Mouse (Mus musculus) stomach, embryonic 15.5 days (tissue): Measurements from ENCODE around the gene Mllt3. TPM values are rescaled to one million over a fixed set of nuclear protein-coding genes. Genes with fewer than 3 reads are reported as not detected.

Experiments used
- ATAC-seq: fragments of 200-750 bp; cut with Nextera tagmentation; 2 replicates; pipeline ENCODE4 v1.8.0; 2017; ENCODE audit warnings: low read depth, moderate number of reproducible peaks, moderate TSS enrichment; ENCODE audit not compliant: insufficient read depth, low FRiP score
- H3K27ac ChIP-seq: fragments of 300-500 bp; sonication (generic); 2 replicates; pipeline ENCODE4 v1.5.1; 2015; ENCODE audit warnings: mild to moderate bottlenecking, inconsistent platforms
- H3K27me3 ChIP-seq: fragments of 300-500 bp; sonication (generic); replicated peaks from 2 replicates; pipeline ENCODE4 v1.6.1; 2015; ENCODE audit warnings: inconsistent platforms
- H3K36me3 ChIP-seq: fragments of 300-500 bp; sonication (generic); 2 replicates; pipeline ENCODE4 v1.6.1; 2015; ENCODE audit warnings: inconsistent platforms
- H3K4me1 ChIP-seq: fragments of 300-500 bp; sonication (generic); 2 replicates; pipeline ENCODE4 v1.6.1; 2015; ENCODE audit warnings: inconsistent platforms
- H3K4me2 ChIP-seq: fragments of 300-500 bp; sonication (generic); 2 replicates; pipeline ENCODE4 v1.6.1; 2015; ENCODE audit warnings: mild to moderate bottlenecking, inconsistent platforms
- H3K4me3 ChIP-seq: fragments of 300-500 bp; sonication (generic); replicated peaks from 2 replicates; pipeline ENCODE4 v1.5.1; 2015; ENCODE audit warnings: inconsistent platforms
- H3K9ac ChIP-seq: fragments of 300-500 bp; sonication (generic); 2 replicates; pipeline ENCODE4 v1.6.1; 2015; ENCODE audit warnings: inconsistent platforms
- H3K9me3 ChIP-seq: fragments of 300-500 bp; sonication (generic); 2 replicates; pipeline ENCODE4 v1.6.1; 2016; ENCODE audit warnings: inconsistent platforms
- WGBS: fragments of 180-500 bp; shearing (Covaris S2); methylation state at CpG from one replicate; pipeline ENCODE4 v1.1.7; 2015; 5-methylcytosine and 5-hydroxymethylcytosine counted together
- polyA plus RNA-seq: library from polyadenylated mRNA; unstranded; fragments of >200 nt; fragmentation: Nextera tagmentation; extraction: Ambion mirVana; gene quantifications from 2 replicates; pipeline ENCODE4 v1.2.1, GENCODE M21; 2015

Gene Mllt3
- polyA plus RNA-seq, 1 experiment from 2014 or later: 38.7 TPM

GRCm38 (mm10) chr4:87751515-87751864 is 281.7 kb downstream of the Mllt3 start:
- H3K4me1 ChIP-seq: no peaks in the 10 kb centered on the region
- no peak overlapping the region for H3K27ac ChIP-seq
- H3K9me3 ChIP-seq: no peaks in the 10 kb centered on the region
- WGBS: 80% methylated on average over 2 of the region's 2 CpGs
- ATAC-seq: no peak
- no peak overlapping the region for H3K4me3 ChIP-seq
- H3K4me2 ChIP-seq: no peak overlapping the region
- H3K27me3 ChIP-seq: no peaks in the 10 kb centered on the region
- no peaks in the 10 kb centered on the region for H3K36me3 ChIP-seq
- no peak overlapping the region for H3K9ac ChIP-seq

GRCm38 (mm10) chr4:87750856-87751514 is 282.2 kb downstream of the Mllt3 start:
- ATAC-seq: no peak
- 87% methylated on average over 5 of the region's 5 CpGs for WGBS
- H3K4me2 ChIP-seq: no peak overlapping the region
- H3K4me1 ChIP-seq: no peaks in the 10 kb centered on the region
- no peak overlapping the region for H3K9ac ChIP-seq
- no peak overlapping the region for H3K4me3 ChIP-seq
- no peak overlapping the region for H3K27ac ChIP-seq
- no peaks in the 10 kb centered on the region for H3K27me3 ChIP-seq
- H3K36me3 ChIP-seq: no peaks in the 10 kb centered on the region
- H3K9me3 ChIP-seq: no peaks in the 10 kb centered on the region

- Histone ChIP-seq H3K4me3 (no peak overlapping the region), H3K4me2 (no peak overlapping the region), H3K9me3 (no peaks in the 10 kb centered on the region), H3K27me3 (no peaks in the 10 kb centered on the region), H3K4me1 (no peaks in the 10 kb centered on the region), H3K9ac (no peak overlapping the region), H3K36me3 (no peaks in the 10 kb centered on the region), H3K27ac (no peak overlapping the region)
- 38% methylated on average over 4 of the region's 4 CpGs for WGBS
- ATAC-seq: no peak
Measured at GRCm38 (mm10) chr4:87749532-87750234, 283.5 kb downstream of the Mllt3 start.

- Histone ChIP-seq H3K4me3 (no peak overlapping the region), H3K27me3 (no peaks in the 10 kb centered on the region), H3K4me1 (no peaks in the 10 kb centered on the region), H3K9me3 (no peaks in the 10 kb centered on the region), H3K36me3 (no peaks in the 10 kb centered on the region), H3K4me2 (no peak overlapping the region), H3K27ac (no peak overlapping the region), H3K9ac (no peak overlapping the region)
- no peak for ATAC-seq
- WGBS: 76% methylated on average over 3 of the region's 3 CpGs
Measured at GRCm38 (mm10) chr4:87745016-87745645, 288.0 kb downstream of the Mllt3 start.

- no peak overlapping the region for H3K9ac ChIP-seq
- H3K4me2 ChIP-seq: no peak overlapping the region
- H3K27ac ChIP-seq: no peak overlapping the region
- H3K4me3 ChIP-seq: no peak overlapping the region
- 51% methylated on average over 7 of the region's 7 CpGs for WGBS
- no peaks in the 10 kb centered on the region for H3K9me3 ChIP-seq
- ATAC-seq: no peak
- no peaks in the 10 kb centered on the region for H3K4me1 ChIP-seq
- no peaks in the 10 kb centered on the region for H3K27me3 ChIP-seq
- H3K36me3 ChIP-seq: no peaks in the 10 kb centered on the region
Measured at GRCm38 (mm10) chr4:87739524-87740128, 293.5 kb downstream of the Mllt3 start.

- H3K4me1 ChIP-seq: no peaks in the 10 kb centered on the region
- no peak overlapping the region for H3K9ac ChIP-seq
- WGBS: 84% methylated on average over 2 of the region's 2 CpGs
- no peaks in the 10 kb centered on the region for H3K27me3 ChIP-seq
- H3K27ac ChIP-seq: no peak overlapping the region
- H3K4me3 ChIP-seq: no peak overlapping the region
- H3K36me3 ChIP-seq: no peaks in the 10 kb centered on the region
- no peak for ATAC-seq
- H3K9me3 ChIP-seq: no peaks in the 10 kb centered on the region
- H3K4me2 ChIP-seq: no peak overlapping the region
Measured at GRCm38 (mm10) chr4:87739104-87739503, 294.1 kb downstream of the Mllt3 start.

- no peak overlapping the region for H3K27ac ChIP-seq
- ATAC-seq: no peak
Measured at GRCm38 (mm10) chr4:87737201-87737806, 295.9 kb downstream of the Mllt3 start.

GRCm38 (mm10) chr4:87736779-87737178 is 296.4 kb downstream of the Mllt3 start:
- Histone ChIP-seq H3K27ac (no peak overlapping the region), H3K4me2 (no peak overlapping the region), H3K4me1 (no peaks in the 10 kb centered on the region), H3K4me3 (no peak overlapping the region), H3K36me3 (no peaks in the 10 kb centered on the region), H3K27me3 (no peaks in the 10 kb centered on the region), H3K9me3 (no peaks in the 10 kb centered on the region), H3K9ac (no peak overlapping the region)
- no peak for ATAC-seq
- 49% methylated on average over 3 of the region's 3 CpGs for WGBS

More at GRCm38 (mm10) chr4:87737201-87737806, 295.9 kb downstream of the Mllt3 start:
- H3K4me1 ChIP-seq: no peaks in the 10 kb centered on the region
- H3K4me2 ChIP-seq: no peak overlapping the region
- H3K9me3 ChIP-seq: no peaks in the 10 kb centered on the region
- H3K4me3 ChIP-seq: no peak overlapping the region
- no peaks in the 10 kb centered on the region for H3K27me3 ChIP-seq
- H3K9ac ChIP-seq: no peak overlapping the region
- WGBS: 74% methylated on average over 6 of the region's 6 CpGs
- no peaks in the 10 kb centered on the region for H3K36me3 ChIP-seq

- H3K27me3 ChIP-seq: no peaks in the 10 kb centered on the region
- no peaks in the 10 kb centered on the region for H3K9me3 ChIP-seq
- ATAC-seq: no peak
- WGBS: 57% methylated on average over 5 of the region's 5 CpGs
- no peak overlapping the region for H3K9ac ChIP-seq
- H3K36me3 ChIP-seq: no peaks in the 10 kb centered on the region
- H3K4me2 ChIP-seq: no peak overlapping the region
- H3K4me3 ChIP-seq: no peak overlapping the region
- H3K27ac ChIP-seq: no peak overlapping the region
- H3K4me1 ChIP-seq: no peaks in the 10 kb centered on the region
Measured at GRCm38 (mm10) chr4:87731118-87731672, 302.0 kb downstream of the Mllt3 start.

GRCm38 (mm10) chr4:87728581-87728980 is 304.6 kb downstream of the Mllt3 start:
- ATAC-seq: no peak
- H3K27ac ChIP-seq: no peak overlapping the region
- 62% methylated on average over 1 of the region's 1 CpGs for WGBS
- H3K4me2 ChIP-seq: no peak overlapping the region
- no peaks in the 10 kb centered on the region for H3K4me1 ChIP-seq
- no peaks in the 10 kb centered on the region for H3K36me3 ChIP-seq
- H3K4me3 ChIP-seq: no peak overlapping the region
- H3K27me3 ChIP-seq: no peaks in the 10 kb centered on the region
- H3K9me3 ChIP-seq: no peaks in the 10 kb centered on the region
- no peak overlapping the region for H3K9ac ChIP-seq

GRCm38 (mm10) chr4:87723448-87723847 is 309.7 kb downstream of the Mllt3 start:
- Histone ChIP-seq H3K4me1 (no peaks in the 10 kb centered on the region), H3K27ac (no peak overlapping the region), H3K4me3 (no peak overlapping the region), H3K9ac (no peak overlapping the region), H3K27me3 (no peaks in the 10 kb centered on the region), H3K4me2 (no peak overlapping the region), H3K36me3 (no peaks in the 10 kb centered on the region), H3K9me3 (no peaks in the 10 kb centered on the region)
- ATAC-seq: no peak
- 77% methylated on average over 6 of the region's 6 CpGs for WGBS
